Mouse (Mus musculus) spleen, adult 2 months (tissue): ENCODE measurements around the gene Rgs5.

ENCODE experiments used
- CTCF ChIP-seq: fragments of 200-500 bp; IDR thresholded peaks from 2 replicates; pipeline ENCODE4 v1.5.1; 2011; ENCODE audit warnings: mild to moderate bottlenecking, inconsistent platforms; ENCODE audit not compliant: insufficient read depth, insufficient read length, insufficient replicate concordance; ENCODE audit errors: extremely low read depth
- POLR2A ChIP-seq: fragments of 200-500 bp; IDR thresholded peaks from 2 replicates; pipeline ENCODE4 v1.6.1; 2011; ENCODE audit warnings: low read depth, low read length, inconsistent platforms

DNA sequence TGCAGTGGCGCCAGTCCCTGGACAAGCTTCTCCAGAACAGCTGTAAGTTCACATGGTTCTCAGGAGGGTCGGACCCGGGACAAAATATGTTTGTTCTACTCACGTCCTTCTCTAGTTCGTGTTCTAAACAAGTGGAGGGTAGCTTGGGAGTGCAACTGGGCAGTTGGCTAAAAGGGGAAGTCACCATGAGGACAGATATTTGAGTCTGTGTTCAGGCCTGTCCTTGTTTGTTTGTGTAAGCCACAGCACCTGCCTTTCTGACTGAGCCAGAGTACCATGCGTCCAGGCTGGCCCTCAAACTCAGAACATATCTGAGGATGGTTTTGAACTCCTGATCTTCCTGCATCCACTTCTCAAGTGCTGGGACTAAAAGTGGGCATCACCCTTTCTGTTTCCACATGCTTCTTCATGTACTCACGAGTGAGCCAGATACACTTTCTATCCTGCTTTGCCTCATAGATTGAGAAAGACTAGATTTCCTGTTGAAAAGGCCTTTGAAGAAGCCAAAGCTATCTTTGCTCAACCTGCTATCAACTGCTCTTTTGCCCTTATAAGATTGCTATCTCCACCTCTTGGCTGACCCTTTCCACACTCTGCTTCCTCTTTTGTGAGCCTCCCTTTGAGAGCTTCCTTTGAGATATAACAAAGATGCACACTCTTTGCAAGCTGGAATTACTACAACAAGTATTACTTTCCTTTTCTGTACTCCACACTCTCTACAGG is 27.6 kb downstream of the Rgs5 start:
- no peak for TF ChIP-seq CTCF
- no peak for TF ChIP-seq POLR2A
